In the genomic region with DNA sequence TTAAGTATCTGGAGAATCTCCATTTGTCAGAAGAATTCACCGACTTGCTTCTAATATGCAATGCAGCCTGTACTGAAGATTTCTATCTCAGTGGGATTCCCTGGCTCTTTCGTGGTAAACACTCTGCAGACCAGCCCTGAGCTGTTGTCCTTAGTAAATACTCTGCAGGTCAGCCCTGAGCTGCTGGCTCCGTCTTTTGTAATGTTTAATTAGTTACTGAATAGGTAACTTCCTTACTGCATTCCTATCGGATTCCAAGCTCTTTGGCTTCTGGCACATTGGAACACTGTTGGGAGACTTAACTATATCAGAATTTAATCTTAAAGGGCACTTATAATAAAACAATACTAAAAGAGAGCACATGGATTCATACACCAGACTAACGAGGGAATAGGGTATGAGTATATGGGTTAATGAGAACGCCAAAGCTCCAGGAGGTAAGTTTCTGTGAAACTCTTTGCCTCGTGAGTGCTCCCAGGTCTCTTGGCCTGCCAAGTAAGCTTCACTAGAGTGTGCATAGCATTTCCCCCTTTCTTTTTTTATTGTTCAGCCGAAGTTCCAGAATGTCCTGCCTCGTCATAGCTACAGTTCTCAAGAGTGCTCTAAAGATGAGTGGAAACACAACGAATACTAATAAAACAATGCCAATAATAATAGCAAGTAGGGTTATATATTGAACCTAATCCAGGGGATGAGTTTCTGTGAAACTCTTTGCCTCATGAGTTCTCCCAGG, we compare ENCODE assay signal across 6 mouse cellular contexts. TPM values are rescaled to one million over a fixed set of nuclear protein-coding genes. Genes with fewer than 3 reads are reported as not detected.
DNase-seq lines count a peak whose midpoint lies in the region; ATAC-seq and TF ChIP-seq lines count a peak whose summit lies in the region.
"Not testable (repeated sequence)": the region's sequence is repeated elsewhere in the genome, so short reads cannot be mapped to it uniquely, and the experiment has no call there.

No protein-coding gene starts in this region.

- H3K4me2 ChIP-seq in kidney, embryonic 15.5 days: not testable (repeated sequence)

- not testable (repeated sequence) for H3K36me3 ChIP-seq in kidney, embryonic 15.5 days; liver, adult 2 months (ENCODE audit: control insufficient read depth, insufficient read depth, low read length); small intestine, adult 2 months (ENCODE audit: control insufficient read depth, insufficient read depth, low read length)

- not testable (repeated sequence) for H3K27me3 ChIP-seq in kidney, embryonic 15.5 days; liver, adult 2 months (ENCODE audit: control insufficient read depth, insufficient read depth, low read length); small intestine, adult 2 months (ENCODE audit: control insufficient read depth, insufficient read depth, low read length)

- TF ChIP-seq CTCF in liver, adult 2 months (IDR thresholded peaks at IDR 0.05; ENCODE audit: low read depth, low read length); small intestine, adult 2 months (IDR thresholded peaks at IDR 0.05; ENCODE audit: extremely low read depth, insufficient read length, insufficient replicate concordance, low read depth, low read length): not testable (repeated sequence)

- DNase-seq in R1 (ENCODE audit: low read depth, low spot score): peak; percentile 96
- DNase-seq in kidney, adult 11 months: peak; percentile 60
- DNase-seq in kidney, postnatal 25 days: peak; percentile 42 to 54
- DNase-seq in liver, adult 2 months (ENCODE audit: extremely low read depth, low read depth, low spot score): peak; percentile 73

- H3K79me2 ChIP-seq in liver, adult 2 months (ENCODE audit: control insufficient read depth, insufficient read depth, low read length): not testable (repeated sequence)

- peak overlapping the region; percentile 57 for H3K27ac ChIP-seq in kidney, embryonic 15.5 days
- H3K27ac ChIP-seq in liver, adult 2 months (replicated peaks; ENCODE audit: insufficient read depth, low read depth, low read length): not testable (repeated sequence)
- H3K27ac ChIP-seq in small intestine, adult 2 months (ENCODE audit: insufficient read depth, low read depth, low read length): peak overlapping the region; percentile 38

- not testable (repeated sequence) for H3K4me3 ChIP-seq in kidney, embryonic 15.5 days (replicated peaks); liver, adult 2 months (ENCODE audit: insufficient read depth, low read depth, low read length); small intestine, adult 2 months (ENCODE audit: low read depth, low read length)

- not testable (repeated sequence) for ATAC-seq in kidney, embryonic 15.5 days (replicated peaks; ENCODE audit: low FRiP score)

- 69% methylated on average over 10 of the region's 10 CpGs for WGBS in kidney, embryonic 15.5 days
- WGBS in liver, adult 2 months: 49% methylated on average over 10 of the region's 10 CpGs
- 33% methylated on average over 10 of the region's 10 CpGs for WGBS in small intestine, adult 2 months

- H3K4me1 ChIP-seq in kidney, embryonic 15.5 days; liver, adult 2 months (ENCODE audit: control insufficient read depth, insufficient read depth, low read length): not testable (repeated sequence)
- H3K4me1 ChIP-seq in small intestine, adult 2 months (ENCODE audit: control insufficient read depth, insufficient read depth, insufficient read length, low read length): peaks cover 10% of the 10 kb centered on the region; the same call in 1 of the 2 replicates

- not testable (repeated sequence) for H3K9ac ChIP-seq in kidney, embryonic 15.5 days; liver, adult 2 months (ENCODE audit: low read depth, low read length)

- not testable (repeated sequence) for TF ChIP-seq POLR2A in liver, adult 2 months (IDR thresholded peaks at IDR 0.05; ENCODE audit: extremely low read depth, insufficient read depth, low read length); small intestine, adult 2 months (IDR thresholded peaks at IDR 0.05; ENCODE audit: low read depth, low read length)

- not testable (repeated sequence) for H3K9me3 ChIP-seq in kidney, embryonic 15.5 days (replicated peaks)

RNA-seq across cellular contexts. Expression of gene Slc35f5, which starts 27.0 kb away (rescaled TPM):
- 51.9 and 53.0 TPM in 2 replicates for polyA plus RNA-seq in kidney, embryonic 15.5 days (2015; fragmentation: Nextera tagmentation; extraction: Ambion mirVana)
- total RNA-seq in liver, adult 2 months (2014; rRNA removed): 37.2 and 44.3 TPM in 2 replicates
- 21.5 and 24.5 TPM in 2 replicates for polyA plus RNA-seq in liver, adult 2 months (2012; rRNA removed)
- polyA plus RNA-seq in small intestine, adult 2 months (2012; rRNA removed): 14.4 and 29.4 TPM in 2 replicates
